Mouse (Mus musculus) megakaryocyte-erythroid progenitor cell, adult 5-6 weeks (primary cell): ENCODE measurements around the gene Pes1. TPM values are rescaled to one million over a fixed set of nuclear protein-coding genes. Genes with fewer than 3 reads are reported as not detected.
"Not testable (repeated sequence)": the region's sequence is repeated elsewhere in the genome, so short reads cannot be mapped to it uniquely, and the experiment has no call there.

Experiments
- ATAC-seq: replicated peaks from 2 replicates; pipeline ENCODE4 v1.8.0; 2016; ENCODE audit warnings: mild to moderate bottlenecking, inconsistent platforms; ENCODE audit not compliant: severe bottlenecking, poor library complexity, low FRiP score, low TSS enrichment
- total RNA-seq, 2 experiments: library from RNA; stranded (forward) in 1 of 2; stranded (reverse) in 1 of 2; fragments of 200-1000, 215-1000 nt in 1 of 2; fragments of >200 nt in 1 of 2; fragmentation: Nextera tagmentation in 1 of 2; gene quantifications; 2 replicates each; pipeline ENCODE4 v1.2.3; 2014 to 2017

Pes1 gene
- total RNA-seq, 2 experiments from 2014 or later = 107 to 143 TPM

GRCm38 (mm10) chr11:3997978-3998720 is 34.4 kb downstream of the Pes1 start:
- 0 out of 2 replicates have a peak, but pooled peaks have one; percentile 15 for ATAC-seq

GRCm38 (mm10) chr11:3999547-3999946 is 35.8 kb downstream of the Pes1 start:
- ATAC-seq = no peak

DNA sequence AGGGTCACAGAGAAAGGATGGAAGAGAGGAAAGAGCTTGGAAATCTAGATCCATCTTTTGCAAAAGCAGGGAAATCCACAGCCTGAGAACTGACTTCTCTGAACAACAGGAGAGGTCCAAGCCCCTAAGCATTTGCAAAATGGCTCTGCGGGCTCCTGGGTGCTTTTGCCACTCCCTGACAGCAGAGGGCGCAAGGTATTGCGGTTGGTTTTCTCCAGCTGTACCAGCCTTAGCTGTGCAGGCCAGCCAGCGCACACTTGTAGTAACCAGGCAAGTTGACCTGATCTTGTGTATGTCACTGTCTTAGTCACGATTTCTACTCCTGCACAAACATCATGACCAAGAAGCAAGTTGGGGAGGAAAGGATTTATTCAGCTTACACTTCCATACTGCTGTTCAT is 37.8 kb downstream of the Pes1 start:
- ATAC-seq = peak; percentile 88

DNA sequence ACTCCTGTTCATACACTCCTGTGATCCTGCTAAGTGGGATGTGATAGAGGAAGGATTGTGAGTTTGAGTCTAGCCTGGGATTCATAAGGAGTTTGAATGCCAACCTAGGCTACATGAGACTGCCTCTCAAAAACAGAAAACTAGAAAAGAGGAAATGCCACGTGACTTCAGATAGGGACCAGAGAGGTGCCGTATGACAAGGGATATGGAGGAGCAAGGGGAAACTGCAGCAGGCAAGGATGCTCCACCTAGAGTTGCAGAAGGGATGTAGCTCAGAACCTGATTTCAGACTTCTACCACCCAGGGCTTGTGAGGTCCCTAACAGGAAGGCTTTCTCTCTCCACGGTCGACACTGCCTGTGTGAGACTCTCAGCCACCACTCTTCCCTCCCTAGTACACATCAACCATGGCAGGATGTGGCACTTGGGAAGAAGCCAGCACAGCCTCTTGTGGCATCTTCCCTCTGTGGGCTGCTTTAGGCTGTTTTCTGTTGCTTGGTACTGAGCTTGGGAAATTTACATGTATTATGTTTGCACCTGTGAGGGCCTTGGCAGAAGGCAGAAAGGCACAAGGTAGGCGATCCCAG is 41.5 kb downstream of the Pes1 start:
- no peak for ATAC-seq

GRCm38 (mm10) chr11:4006462-4006861 is 42.7 kb downstream of the Pes1 start:
- no peak for ATAC-seq

DNA sequence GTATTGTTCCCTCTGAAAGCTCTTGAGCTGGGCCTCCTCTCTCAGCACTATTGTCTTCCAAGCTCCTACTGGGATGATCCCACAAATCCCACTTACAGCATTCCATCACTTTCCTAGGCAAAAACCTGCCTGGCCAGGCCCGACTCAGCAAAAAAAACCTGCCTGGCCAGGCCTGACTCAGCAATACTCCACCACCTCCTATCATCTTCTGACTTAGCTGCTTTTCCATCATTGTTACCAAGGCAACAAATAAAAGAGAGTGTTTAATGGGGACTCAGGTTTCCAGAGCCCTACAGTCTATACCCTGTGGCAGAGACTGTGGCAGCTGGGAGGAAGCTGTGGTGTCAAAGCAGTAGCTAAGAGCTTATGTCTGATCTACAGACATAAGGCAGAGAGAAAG is 48.8 kb downstream of the Pes1 start:
- no peak for ATAC-seq

DNA sequence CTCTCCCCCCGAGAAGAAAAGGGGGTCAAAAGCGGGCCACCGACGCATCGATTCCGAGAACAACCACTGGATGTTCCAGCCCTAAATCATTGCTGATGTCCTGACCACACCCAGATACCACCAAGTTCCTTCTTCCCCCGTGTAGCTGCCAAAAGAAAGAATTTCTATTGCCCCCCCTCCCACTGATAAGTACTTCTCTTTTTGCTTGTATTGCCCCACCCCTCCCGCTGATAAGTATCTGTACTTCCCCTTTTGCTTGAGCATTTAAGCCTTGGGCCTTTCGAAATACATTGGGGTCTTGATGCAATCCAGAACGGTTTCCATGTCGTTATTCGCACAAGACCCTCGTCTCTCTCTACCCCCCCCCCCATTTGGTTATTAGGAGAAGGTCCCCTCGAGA is 52.0 kb downstream of the Pes1 start:
- not testable (repeated sequence) for ATAC-seq

DNA sequence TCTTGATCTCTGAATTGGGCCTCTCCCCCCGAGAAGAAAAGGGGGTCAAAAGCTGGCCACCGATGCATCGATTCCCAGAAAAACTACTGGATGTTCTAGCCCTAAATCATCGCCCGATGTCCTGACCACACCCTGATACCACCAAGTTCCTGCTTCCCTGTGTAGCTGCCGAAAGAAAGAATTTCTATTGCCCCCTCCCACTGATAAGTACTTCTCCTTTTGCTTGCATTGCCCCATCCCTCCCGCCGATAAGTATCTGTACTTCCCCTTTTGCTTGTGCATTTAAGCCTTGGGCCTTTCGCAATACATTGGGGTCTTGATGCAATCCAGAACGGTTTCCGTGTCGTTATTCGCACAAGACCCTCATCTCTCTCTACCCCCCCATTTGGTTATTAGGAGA is 58.3 kb downstream of the Pes1 start:
- not testable (repeated sequence) for ATAC-seq

- no peak for ATAC-seq
These were observed 59.5 kb downstream of the Pes1 start for GRCm38 (mm10) chr11:4023321-4023720.

- no peak for ATAC-seq
These were observed 63.3 kb downstream of the Pes1 start for GRCm38 (mm10) chr11:4027066-4027465.

DNA sequence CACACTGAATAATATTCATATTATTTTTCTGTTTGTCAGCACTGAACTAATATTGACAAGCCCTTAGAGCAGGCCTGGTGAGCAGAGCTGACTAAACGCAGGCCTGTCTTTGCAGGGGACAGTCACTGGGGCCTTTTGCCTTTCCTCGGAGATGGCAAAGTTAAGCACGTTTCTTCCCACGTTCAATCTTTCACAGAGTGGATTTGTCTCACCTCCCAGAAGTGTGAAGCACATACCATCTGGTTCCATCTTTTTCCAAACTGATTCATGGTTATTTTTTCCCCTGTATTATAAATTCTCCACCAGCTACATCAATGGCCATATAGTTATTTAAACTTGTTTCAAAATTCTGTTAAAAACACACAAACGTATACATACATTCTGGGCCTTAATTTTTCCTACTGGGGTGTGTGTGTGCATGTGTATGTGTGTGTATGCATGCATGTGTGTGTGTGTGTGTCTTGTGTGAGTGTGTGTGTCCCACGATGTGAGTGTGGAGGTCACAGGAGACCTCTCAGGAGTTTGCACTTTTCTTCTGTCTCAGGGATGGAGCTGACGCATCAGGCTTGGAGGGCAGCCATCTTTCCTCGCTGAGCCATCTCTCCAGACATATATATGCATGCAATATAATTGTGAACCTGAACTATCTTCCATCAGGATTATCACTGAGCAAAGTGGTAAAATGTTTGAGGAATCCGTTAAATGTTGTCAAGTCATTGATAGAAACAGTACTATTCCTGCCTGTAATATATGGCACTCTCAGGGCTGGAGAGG is 64.0 kb downstream of the Pes1 start:
- ATAC-seq = no peak

- no peak for ATAC-seq
These were observed 65.6 kb downstream of the Pes1 start for GRCm38 (mm10) chr11:4029343-4029742.

Other genes starting within 250 kb of the Pes1 start
- gene Osbp2, start 100.1 kb upstream of the Pes1 start, total RNA-seq (2014; fragmentation: Nextera tagmentation) = 0.17 TPM in 1 of 2 replicates, not detected in the other
- gene Osbp2, start 100.1 kb upstream of the Pes1 start, total RNA-seq (2017) = not detected in 2 replicates
- not detected in 2 replicates for gene 4921536K21Rik, start 68.9 kb upstream of the Pes1 start, total RNA-seq (2014; fragmentation: Nextera tagmentation)
- gene 4921536K21Rik, start 68.9 kb upstream of the Pes1 start, total RNA-seq (2017) = 0.56 TPM in 1 of 2 replicates, not detected in the other
- 0.35 TPM in 1 of 2 replicates, not detected in the other for gene Dusp18, start 68.7 kb upstream of the Pes1 start, total RNA-seq (2014; fragmentation: Nextera tagmentation)
- not detected in 2 replicates for gene Dusp18, start 68.7 kb upstream of the Pes1 start, total RNA-seq (2017)
- 0.35 TPM in 1 of 2 replicates, not detected in the other for gene Slc35e4, start 49.3 kb upstream of the Pes1 start, total RNA-seq (2014; fragmentation: Nextera tagmentation)
- 0.09 TPM in 1 of 2 replicates, not detected in the other for gene Slc35e4, start 49.3 kb upstream of the Pes1 start, total RNA-seq (2017)
- 4.0 and 6.7 TPM in 2 replicates for gene Tcn2, start 31.8 kb upstream of the Pes1 start, total RNA-seq (2014; fragmentation: Nextera tagmentation)
- gene Tcn2, start 31.8 kb upstream of the Pes1 start, total RNA-seq (2017) = 4.4 and 5.9 TPM in 2 replicates
- not detected in 2 replicates for gene 4930556J24Rik, start 12.8 kb downstream of the Pes1 start, total RNA-seq (2014; fragmentation: Nextera tagmentation)
- gene 4930556J24Rik, start 12.8 kb downstream of the Pes1 start, total RNA-seq (2017) = not detected in 2 replicates
- not detected in 2 replicates for gene Gal3st1, start 19.7 kb downstream of the Pes1 start, total RNA-seq (2014; fragmentation: Nextera tagmentation)
- gene Gal3st1, start 19.7 kb downstream of the Pes1 start, total RNA-seq (2017) = not detected in 2 replicates
- gene Sec14l4, start 67.5 kb downstream of the Pes1 start, total RNA-seq (2014; fragmentation: Nextera tagmentation) = not detected in 2 replicates
- not detected in 2 replicates for gene Sec14l4, start 67.5 kb downstream of the Pes1 start, total RNA-seq (2017)
- gene Sec14l3, start 100.9 kb downstream of the Pes1 start, total RNA-seq (2014; fragmentation: Nextera tagmentation) = not detected in 2 replicates
- gene Sec14l3, start 100.9 kb downstream of the Pes1 start, total RNA-seq (2017) = not detected in 2 replicates
- gene Mtfp1, start 131.5 kb downstream of the Pes1 start, total RNA-seq (2014; fragmentation: Nextera tagmentation) = 39.6 and 47.8 TPM in 2 replicates
- gene Mtfp1, start 131.5 kb downstream of the Pes1 start, total RNA-seq (2017) = 26.3 and 31.4 TPM in 2 replicates
- gene Sec14l2, start 159.4 kb downstream of the Pes1 start, total RNA-seq (2014; fragmentation: Nextera tagmentation) = 17.5 and 26.8 TPM in 2 replicates
- gene Sec14l2, start 159.4 kb downstream of the Pes1 start, total RNA-seq (2017) = 4.5 and 22.5 TPM in 2 replicates
- 6.6 and 8.0 TPM in 2 replicates for gene Rnf215, start 171.2 kb downstream of the Pes1 start, total RNA-seq (2014; fragmentation: Nextera tagmentation)
- gene Rnf215, start 171.2 kb downstream of the Pes1 start, total RNA-seq (2017) = 3.4 and 5.8 TPM in 2 replicates
- 0.48 and 2.6 TPM in 2 replicates for gene Ccdc157, start 196.3 kb downstream of the Pes1 start, total RNA-seq (2014; fragmentation: Nextera tagmentation)
- gene Ccdc157, start 196.3 kb downstream of the Pes1 start, total RNA-seq (2017) = 0.80 and 2.9 TPM in 2 replicates
- gene Sf3a1, start 196.4 kb downstream of the Pes1 start, total RNA-seq (2014; fragmentation: Nextera tagmentation) = 74.9 and 93.2 TPM in 2 replicates
- gene Sf3a1, start 196.4 kb downstream of the Pes1 start, total RNA-seq (2017) = 42.5 and 64.9 TPM in 2 replicates
- 5.9 and 8.0 TPM in 2 replicates for gene Tbc1d10a, start 222.8 kb downstream of the Pes1 start, total RNA-seq (2014; fragmentation: Nextera tagmentation)
- gene Tbc1d10a, start 222.8 kb downstream of the Pes1 start, total RNA-seq (2017) = 1.8 and 2.2 TPM in 2 replicates